Mouse (Mus musculus): ENCODE results near the gene Ccdc155.

GRCm38 (mm10) chr7:45213708-45214107 lies 9.0 kb upstream of the Ccdc155 start:
- no peak for TF ChIP-seq CTCF (IDR thresholded peaks at IDR 0.05; ENCODE audit: control insufficient read depth, insufficient read depth, insufficient read length)
- TF ChIP-seq FOSL1 (IDR thresholded peaks at IDR 0.05; ENCODE audit: insufficient read depth, low read length, poor library complexity, severe bottlenecking) = no peak

All from C2C12 (cell line).